Mouse (Mus musculus): Measurements from ENCODE around the gene Iqcf3. TPM values are rescaled to one million over a fixed set of nuclear protein-coding genes. Genes with fewer than 3 reads are reported as not detected.
A peak's percentile ranks its signal among the peaks of the same experiment; 100 is the strongest.

Gene Iqcf3
- polyA plus RNA-seq, 1 experiment from 2014 or later = not detected

DNA sequence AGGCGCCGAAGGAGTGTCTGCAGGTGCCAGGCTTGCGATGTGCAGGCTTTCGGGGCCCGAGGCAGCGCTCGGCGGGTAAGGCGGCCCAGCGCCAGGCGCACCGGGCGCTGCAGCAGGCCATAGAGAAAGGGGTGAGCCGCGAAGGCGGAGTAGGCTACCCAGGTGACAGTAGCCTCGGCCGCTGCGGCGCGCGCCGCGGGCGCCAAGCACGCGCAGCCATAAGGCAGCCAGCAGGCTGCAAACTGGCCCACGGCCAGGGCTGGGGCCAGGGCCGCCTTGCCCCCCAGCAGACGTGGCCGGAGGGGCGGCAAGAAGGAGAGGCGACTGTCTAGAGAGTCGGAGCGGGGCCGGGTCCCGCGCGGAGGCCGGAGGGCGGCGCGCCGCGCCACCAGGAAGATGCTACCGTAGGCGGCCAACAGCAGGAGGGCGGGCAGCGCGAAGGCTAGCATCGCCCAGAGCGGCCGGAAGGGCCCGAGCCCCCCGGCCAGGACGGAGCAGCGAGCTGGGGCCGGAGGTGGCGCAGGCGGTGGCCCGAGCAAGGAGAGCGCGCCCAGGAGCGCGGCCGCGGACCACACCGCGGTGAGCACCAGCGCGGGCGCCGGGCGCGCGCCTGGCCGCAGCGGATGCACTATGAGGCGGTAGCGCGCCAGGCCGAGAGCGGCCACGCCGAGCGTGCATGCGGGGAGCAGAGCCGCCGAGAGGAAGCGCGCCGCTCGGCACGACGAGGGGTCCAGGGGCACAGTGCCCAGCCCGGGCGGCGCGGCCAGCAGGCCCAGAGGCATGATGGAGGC is 96.5 kb downstream of the Iqcf3 start:
- ATAC-seq (peak; percentile 6), DNase-seq (ENCODE audit: low read depth, low spot score) (no peak)
- no peak for TF ChIP-seq CTCF (IDR thresholded peaks at IDR 0.05)
- ChIA-PET CTCF (no interaction called here), POLR2A (no interaction called here)
- no peaks in the 10 kb centered on the region for H3K27me3 ChIP-seq
- in situ Hi-C loops (cut with MboI; ENCODE audit: low pct_unique_long_range_greater_than_20kb) = no loop called here

DNA sequence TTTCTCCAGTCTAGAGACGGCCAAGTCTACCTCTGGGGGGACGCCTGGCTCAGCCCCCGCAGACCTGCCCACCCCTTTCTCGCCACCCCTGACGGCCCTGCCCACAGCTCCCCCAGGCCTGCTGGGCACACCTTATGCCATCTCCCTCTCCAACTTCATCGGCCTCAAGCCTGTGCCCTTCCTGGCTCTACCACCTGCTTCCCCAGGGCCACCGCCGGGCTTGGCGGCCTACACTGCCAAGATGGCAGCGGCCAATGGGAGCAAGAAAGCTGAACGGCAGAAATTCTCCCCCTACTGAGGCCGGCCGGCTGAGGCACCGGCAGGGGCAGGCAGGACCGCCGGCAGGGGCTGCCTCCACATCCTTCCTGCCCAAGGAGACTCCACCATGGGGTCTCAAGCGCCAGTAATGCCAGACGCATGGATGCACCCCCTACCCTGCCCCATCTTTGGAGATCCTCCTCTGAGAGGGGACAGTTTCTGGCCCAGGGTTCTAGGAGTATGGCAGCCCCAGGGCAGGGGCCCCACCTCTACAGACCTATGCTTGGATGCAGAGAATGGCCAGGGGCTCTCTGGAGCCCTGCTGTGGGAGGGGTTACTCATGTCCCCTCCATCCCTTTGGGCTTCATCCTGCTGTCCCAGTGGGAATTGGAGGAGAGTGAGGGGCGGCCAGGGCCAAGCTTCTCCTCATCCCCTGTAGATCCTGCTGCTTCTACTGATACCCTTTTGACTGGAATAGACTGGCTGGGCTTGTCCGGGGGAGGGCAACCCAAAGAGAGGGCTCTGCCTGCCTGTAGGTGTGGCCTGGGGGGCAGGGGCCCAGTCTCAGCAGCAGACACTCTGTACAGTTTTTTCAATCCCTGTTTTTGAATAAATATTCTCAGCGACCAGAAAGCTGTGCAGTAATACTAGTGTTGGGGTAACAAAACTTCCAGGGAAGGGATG is 98.0 kb downstream of the Iqcf3 start:
- no peak for TF ChIP-seq CTCF (IDR thresholded peaks at IDR 0.05)
- no peak for DNase-seq (ENCODE audit: low read depth, low spot score)
- ATAC-seq = no peak
- no peaks in the 10 kb centered on the region for H3K27me3 ChIP-seq
- POLR2A ChIA-PET = interaction anchor here (0.6 kb wide), 1 partner anchor 9 kb away, joined by 3 read pairs; no protein-coding TSS in a partner anchor
- in situ Hi-C loops (cut with MboI; ENCODE audit: low pct_unique_long_range_greater_than_20kb) = no loop called here
- CTCF ChIA-PET = interaction anchor here (1.0 kb wide), 1 partner anchor 13 kb away, joined by 3 read pairs; the partner anchor contains the start of gene Parp3

DNA sequence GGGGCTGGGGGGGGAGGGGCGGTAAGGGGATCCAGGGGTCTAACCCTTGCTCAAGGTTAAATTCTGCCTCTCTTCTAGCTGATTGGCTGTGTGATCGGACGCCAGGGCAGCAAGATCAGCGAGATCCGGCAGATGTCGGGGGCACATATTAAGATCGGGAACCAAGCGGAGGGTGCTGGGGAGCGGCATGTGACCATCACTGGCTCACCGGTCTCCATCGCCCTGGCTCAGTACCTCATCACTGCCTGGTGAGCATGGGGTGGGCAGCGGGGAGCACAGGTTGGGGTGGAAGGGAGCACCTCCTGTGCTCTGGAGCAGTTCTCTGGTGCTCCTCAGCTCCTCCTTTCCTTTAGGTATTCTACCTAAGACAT is 99.0 kb downstream of the Iqcf3 start:
- no peak for DNase-seq (ENCODE audit: low read depth, low spot score)
- in situ Hi-C loops (cut with MboI; ENCODE audit: low pct_unique_long_range_greater_than_20kb) = no loop called here
- H3K27me3 ChIP-seq = no peaks in the 10 kb centered on the region
- ATAC-seq = no peak
- ChIA-PET CTCF (interaction anchor here (1.0 kb wide), 1 partner anchor 14 kb away, joined by 3 read pairs; the partner anchor contains the start of gene Parp3), POLR2A (no interaction called here)
- no peak for TF ChIP-seq CTCF (IDR thresholded peaks at IDR 0.05)

DNA sequence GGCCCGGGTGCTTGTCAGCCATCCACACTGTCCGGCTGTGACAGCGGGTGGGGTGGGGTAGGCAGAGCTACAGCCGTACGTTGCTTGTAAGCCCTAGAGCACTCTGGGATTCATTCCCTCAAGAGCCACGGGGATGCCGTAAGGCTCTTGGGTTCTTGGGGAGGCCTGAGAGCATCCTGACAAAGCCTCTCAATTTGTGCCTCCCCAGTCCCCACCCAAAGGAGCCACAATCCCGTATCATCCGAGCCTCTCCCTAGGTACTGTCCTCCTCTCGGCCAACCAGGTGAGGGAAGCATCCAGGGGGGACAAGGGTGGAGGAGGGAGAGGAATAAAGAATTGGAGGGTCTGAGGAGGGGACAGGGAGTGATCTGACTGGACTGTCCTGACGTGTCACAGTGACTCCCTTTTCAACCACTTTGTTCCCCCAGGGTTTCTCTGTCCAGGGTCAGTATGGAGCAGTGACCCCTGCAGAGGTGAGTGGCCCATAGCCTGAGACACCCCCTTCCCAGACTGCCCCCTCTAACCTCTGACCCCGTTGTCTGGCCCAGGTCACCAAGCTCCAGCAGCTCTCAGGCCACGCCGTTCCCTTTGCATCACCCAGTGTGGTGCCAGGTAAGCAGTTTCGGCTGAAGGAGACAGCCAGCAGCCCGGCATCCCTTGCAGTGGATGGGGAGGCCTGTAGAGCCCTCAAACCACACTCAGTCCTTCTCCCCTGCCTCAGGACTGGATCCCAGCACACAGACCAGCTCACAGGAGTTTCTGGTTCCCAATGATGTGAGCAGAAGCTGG is 99.6 kb downstream of the Iqcf3 start:
- no peak for DNase-seq (ENCODE audit: low read depth, low spot score)
- in situ Hi-C loops (cut with MboI; ENCODE audit: low pct_unique_long_range_greater_than_20kb) = no loop called here
- POLR2A ChIA-PET = no interaction called here
- no peak for ATAC-seq
- TF ChIP-seq CTCF (IDR thresholded peaks at IDR 0.05) = no peak
- CTCF ChIA-PET = interaction anchor here (1.0 kb wide), 1 partner anchor 15 kb away, joined by 3 read pairs; the partner anchor contains the start of gene Parp3
- H3K27me3 ChIP-seq = no peaks in the 10 kb centered on the region

DNA sequence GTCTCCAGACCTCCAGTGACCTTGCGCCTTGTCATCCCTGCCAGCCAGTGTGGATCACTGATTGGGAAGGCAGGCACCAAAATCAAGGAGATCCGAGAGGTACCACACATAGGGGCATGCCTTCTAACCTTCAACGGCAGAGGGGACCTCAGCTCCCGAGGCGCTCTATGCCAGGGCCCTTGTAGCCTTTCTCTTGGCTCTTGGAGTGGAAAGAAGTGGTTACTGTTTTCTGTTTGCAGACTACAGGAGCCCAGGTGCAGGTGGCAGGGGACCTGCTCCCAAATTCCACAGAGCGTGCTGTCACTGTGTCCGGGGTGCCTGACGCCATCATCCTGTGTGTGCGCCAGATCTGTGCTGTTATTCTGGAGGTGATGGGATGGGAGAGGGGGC is 100.4 kb downstream of the Iqcf3 start:
- DNase-seq (ENCODE audit: low read depth, low spot score) (no peak), ATAC-seq (no peak)
- ChIA-PET CTCF (interaction anchor here (1.7 kb wide), 1 partner anchor 16 kb away, joined by 4 read pairs; the partner anchor contains the start of gene Parp3), POLR2A (interaction anchor here (1.0 kb wide), 1 partner anchor 13 kb away, joined by 3 read pairs; no protein-coding TSS in a partner anchor)
- in situ Hi-C loops (cut with MboI; ENCODE audit: low pct_unique_long_range_greater_than_20kb) = no loop called here
- no peaks in the 10 kb centered on the region for H3K27me3 ChIP-seq
- TF ChIP-seq CTCF (IDR thresholded peaks at IDR 0.05) = no peak

DNA sequence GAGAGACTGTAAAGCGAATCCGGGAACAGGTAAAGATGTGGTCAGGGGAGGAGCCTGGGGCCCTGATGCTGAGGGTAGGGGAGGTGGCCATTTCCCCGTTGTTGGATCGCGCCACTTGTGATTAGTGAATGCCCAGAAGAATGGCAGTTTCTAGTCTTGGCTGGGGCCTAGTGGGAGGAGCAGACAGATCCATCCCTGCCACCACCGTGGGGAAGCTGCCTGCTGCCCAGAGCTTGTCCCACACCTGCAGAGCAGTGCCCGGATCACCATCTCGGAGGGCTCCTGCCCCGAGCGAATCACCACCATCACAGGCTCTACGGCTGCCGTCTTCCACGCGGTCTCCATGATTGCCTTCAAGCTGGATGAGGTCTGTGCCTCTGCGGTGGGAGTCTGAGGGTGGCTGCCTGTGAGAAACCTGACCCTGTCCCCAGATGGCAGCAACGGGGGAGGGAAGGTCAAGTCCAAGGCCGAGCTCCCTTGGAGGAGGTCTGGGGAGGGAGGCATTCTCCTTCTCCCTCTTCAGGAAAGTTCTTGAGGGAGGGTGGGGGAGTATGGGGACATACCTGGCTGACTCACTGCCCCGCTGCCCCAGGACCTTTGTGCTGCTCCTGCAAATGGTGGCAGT is 100.9 kb downstream of the Iqcf3 start:
- no peak for ATAC-seq
- no peak for TF ChIP-seq CTCF (IDR thresholded peaks at IDR 0.05)

DNA sequence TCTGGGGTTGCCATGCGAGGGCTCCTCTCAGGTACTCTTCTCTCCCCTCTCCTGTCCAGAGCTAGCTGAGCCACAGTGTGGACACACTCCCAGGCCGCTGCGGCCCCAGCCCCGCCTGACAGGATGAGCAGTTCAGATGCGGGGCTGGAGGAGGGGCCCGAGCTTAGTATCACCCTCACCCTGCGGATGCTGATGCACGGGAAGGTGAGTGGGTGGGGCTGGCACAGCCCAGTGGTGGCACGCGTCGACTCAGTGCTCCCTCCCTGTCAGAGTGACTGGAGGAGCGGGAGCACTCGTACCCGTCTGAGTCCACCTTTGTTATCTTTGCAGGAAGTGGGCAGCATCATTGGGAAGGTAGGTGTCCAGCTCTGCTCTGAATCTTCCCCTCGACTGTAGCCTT is 101.5 kb downstream of the Iqcf3 start:
- in situ Hi-C loops (cut with MboI; ENCODE audit: low pct_unique_long_range_greater_than_20kb) = no loop called here
- DNase-seq (ENCODE audit: low read depth, low spot score) (no peak), ATAC-seq (no peak)
- CTCF ChIA-PET = interaction anchor here (1.7 kb wide), 1 partner anchor 17 kb away, joined by 4 read pairs; the partner anchor contains the start of gene Parp3
- H3K27me3 ChIP-seq = no peaks in the 10 kb centered on the region
- POLR2A ChIA-PET = interaction anchor here (0.9 kb wide), 1 partner anchor 30 kb away, joined by 3 read pairs; no protein-coding TSS in a partner anchor
- no peak for TF ChIP-seq CTCF (IDR thresholded peaks at IDR 0.05)

More for the DNA sequence above, 100.9 kb downstream of the Iqcf3 start:
- no peaks in the 10 kb centered on the region for H3K27me3 ChIP-seq
- CTCF ChIA-PET = interaction anchor here (1.7 kb wide), 1 partner anchor 16 kb away, joined by 4 read pairs; the partner anchor contains the start of gene Parp3
- in situ Hi-C loops (cut with MboI; ENCODE audit: low pct_unique_long_range_greater_than_20kb) = no loop called here
- DNase-seq (ENCODE audit: low read depth, low spot score) = no peak
- POLR2A ChIA-PET = interaction anchor here (0.9 to 1.0 kb wide), 2 partner anchors 14 to 30 kb away, joined by 3 read pairs; no protein-coding TSS in a partner anchor

DNA sequence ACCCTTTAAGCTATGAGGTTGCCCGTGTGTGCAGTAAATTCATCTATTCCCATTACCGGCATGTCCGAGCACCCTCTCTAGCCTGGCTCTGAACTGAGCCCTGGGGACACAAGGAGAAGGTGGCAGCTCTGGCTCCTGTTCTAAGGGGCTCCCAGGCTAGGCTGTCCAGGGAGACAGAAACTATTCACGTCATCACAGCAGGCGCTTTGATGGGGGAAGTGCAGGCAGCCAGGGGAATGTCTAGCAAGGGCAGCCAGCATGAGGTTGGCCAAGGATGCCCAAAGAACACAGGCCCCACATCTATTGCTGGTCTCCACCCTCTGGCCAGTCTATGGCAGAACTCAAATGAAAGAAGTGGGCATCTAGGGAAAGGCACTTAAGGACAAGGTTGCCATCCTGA is 103.5 kb downstream of the Iqcf3 start:
- ATAC-seq (no peak), DNase-seq (ENCODE audit: low read depth, low spot score) (no peak)
- no peaks in the 10 kb centered on the region for H3K27me3 ChIP-seq
- in situ Hi-C loops (cut with MboI; ENCODE audit: low pct_unique_long_range_greater_than_20kb) = no loop called here
- POLR2A ChIA-PET = interaction anchor here (0.5 kb wide), 1 partner anchor 61 kb away, joined by 8 read pairs; no protein-coding TSS in a partner anchor
- CTCF ChIA-PET = interaction anchor here (0.8 to 1.6 kb wide), 2 partner anchors 13 to 19 kb away, joined by 3 to 4 read pairs; partner anchors contain the start of genes Parp3 and Rrp9
- TF ChIP-seq CTCF (IDR thresholded peaks at IDR 0.05) = no peak

DNA sequence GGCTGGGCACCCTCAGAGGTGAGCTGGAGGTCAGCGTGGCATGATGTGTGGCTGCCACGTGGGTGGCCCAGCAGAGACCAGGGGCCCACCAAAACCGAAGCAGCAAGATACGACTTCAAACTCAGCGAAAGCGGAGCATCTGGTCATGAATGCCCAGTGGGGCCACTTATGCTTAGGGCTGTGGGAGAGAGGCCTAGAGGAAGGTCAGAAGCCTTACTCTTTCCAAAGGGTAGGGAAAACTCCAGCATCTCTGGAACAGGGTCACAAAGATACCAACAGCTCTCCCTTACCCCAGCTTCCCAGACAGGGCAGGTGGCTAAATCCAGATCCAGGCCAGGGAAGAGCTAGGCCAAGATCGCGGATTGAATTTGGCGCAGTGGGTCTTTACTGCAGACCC is 104.3 kb downstream of the Iqcf3 start:
- no peak for ATAC-seq
- ChIA-PET CTCF (interaction anchor here (1.6 kb wide), 1 partner anchor 19 kb away, joined by 4 read pairs; the partner anchor contains the start of genes Parp3 and Rrp9), POLR2A (no interaction called here)
- no peak for TF ChIP-seq CTCF (IDR thresholded peaks at IDR 0.05)
- DNase-seq (ENCODE audit: low read depth, low spot score) = no peak
- in situ Hi-C loops (cut with MboI; ENCODE audit: low pct_unique_long_range_greater_than_20kb) = no loop called here
- no peaks in the 10 kb centered on the region for H3K27me3 ChIP-seq
